8 mouse cellular contexts compared by ENCODE assay signal in genomic region chr2:19909171-19909899, GRCm38 (mm10). TPM values are rescaled to one million over a fixed set of nuclear protein-coding genes. Genes with fewer than 3 reads are reported as not detected.
DNase-seq lines count a peak whose midpoint lies in the region; ATAC-seq lines count a peak whose summit lies in the region.

Gene Etl4 (plus strand): TSS chr2:19909780.

- intact Hi-C loops in heart, postnatal 25 days (cut with DNase I): no loop called here

- DNase-seq in adrenal gland, adult 8-10 months: no peak
- DNase-seq in cerebellum, adult 9-10 months: peak; percentile 14
- no peak for DNase-seq in heart, postnatal 25 days (ENCODE audit: low spot score)
- DNase-seq in layer of hippocampus, postnatal 36 days: peak; percentile 71 to 72
- DNase-seq in lung, postnatal 14 days: peak; percentile 16
- peak; percentile 64 to 71 for DNase-seq in right cerebral cortex, postnatal 36 days (ENCODE audit: low spot score in 2 of 2)

- ATAC-seq in frontal cortex, adult (ENCODE audit: low TSS enrichment): peak; percentile 91
- no peak for ATAC-seq in inflammation-experienced regulatory T-cells, adult 6 months

RNA-seq across cellular contexts. Expression of gene Etl4, which starts in this region (rescaled TPM):
- total RNA-seq in adrenal gland, adult 8-10 months (2022): 10 to 100 TPM; 26.0 to 37.9 (median 31.1) TPM
- 10 to 100 TPM; 36.9 to 40.8 TPM for total RNA-seq in heart, postnatal 25 days (2021)
- 10 to 100 TPM; 70.1 to 73.3 TPM for total RNA-seq in layer of hippocampus, postnatal 36 days (2021)
- polyA plus RNA-seq in inflammation-experienced regulatory T-cells, adult 6 months (2017; shearing (Covaris generic)): under 1 TPM in 1 of 3 experiments, not detected in 2; 0.40 TPM

Comparison
In these comparisons a context has a peak if more than half of its experiments do, and no peak if none do; other contexts are left out.
1. DNase-seq: peak in cerebellum, adult 9-10 months (single experiment), layer of hippocampus, postnatal 36 days (2 of 2), lung, postnatal 14 days (single experiment) and right cerebral cortex, postnatal 36 days (2 of 2); none in adrenal gland, adult 8-10 months (single experiment) and heart, postnatal 25 days (single experiment).